Mouse (Mus musculus): ENCODE results near the gene Sec63. TPM values are rescaled to one million over a fixed set of nuclear protein-coding genes. Genes with fewer than 3 reads are reported as not detected.

The Sec63 gene
- polyA plus RNA-seq, 1 experiment from 2014 or later: 31.5 TPM

- Histone ChIP-seq H3K9me3 (replicated peaks) (no peaks in the 10 kb centered on the region), H3K4me2 (replicated peaks) (no peak overlapping the region), H3K4me1 (peaks cover 2% of the 10 kb centered on the region; the same call in 1 of the 2 replicates), H3K4me3 (no peak overlapping the region), H3K36me3 (no peaks in the 10 kb centered on the region), H3K27ac (no peak overlapping the region), H3K27me3 (no peaks in the 10 kb centered on the region), H3K9ac (no peak overlapping the region)
- peak; percentile 46; the same call in 1 of the 2 replicates for ATAC-seq (ENCODE audit: low FRiP score)
- WGBS: 81% methylated on average over 15 of the region's 15 CpGs
These were observed 111.1 kb downstream of the Sec63 start for GRCm38 (mm10) chr10:42872269-42873010.

- H3K9me3 ChIP-seq (replicated peaks): no peaks in the 10 kb centered on the region
- H3K27ac ChIP-seq: no peak overlapping the region
- no peaks in the 10 kb centered on the region for H3K36me3 ChIP-seq
- peaks cover 2% of the 10 kb centered on the region; the same call in 1 of the 2 replicates for H3K4me1 ChIP-seq
- no peak overlapping the region for H3K9ac ChIP-seq
- no peaks in the 10 kb centered on the region for H3K27me3 ChIP-seq
- 88% methylated on average over 7 of the region's 7 CpGs for WGBS
- no peak overlapping the region for H3K4me3 ChIP-seq
- no peak for ATAC-seq (ENCODE audit: low FRiP score)
- H3K4me2 ChIP-seq (replicated peaks): no peak overlapping the region
These were observed 111.8 kb downstream of the Sec63 start for GRCm38 (mm10) chr10:42873077-42873595.

- H3K36me3 ChIP-seq: no peaks in the 10 kb centered on the region
- WGBS: 75% methylated on average over 5 of the region's 5 CpGs
- no peak overlapping the region for H3K9ac ChIP-seq
- H3K27me3 ChIP-seq: no peaks in the 10 kb centered on the region
- no peak for ATAC-seq (ENCODE audit: low FRiP score)
- H3K4me3 ChIP-seq: no peak overlapping the region
- no peak overlapping the region for H3K4me2 ChIP-seq (replicated peaks)
- no peaks in the 10 kb centered on the region for H3K9me3 ChIP-seq (replicated peaks)
- no peak overlapping the region for H3K27ac ChIP-seq
- peaks cover 2% of the 10 kb centered on the region; the same call in 1 of the 2 replicates for H3K4me1 ChIP-seq
These were observed 114.9 kb downstream of the Sec63 start for GRCm38 (mm10) chr10:42876172-42876571.

- no peaks in the 10 kb centered on the region for H3K4me1 ChIP-seq
- H3K27ac ChIP-seq: no peak overlapping the region
- H3K4me3 ChIP-seq: no peak overlapping the region
- no peak for ATAC-seq (ENCODE audit: low FRiP score)
- H3K4me2 ChIP-seq (replicated peaks): no peak overlapping the region
- WGBS: 80% methylated on average over 5 of the region's 5 CpGs
- no peaks in the 10 kb centered on the region for H3K36me3 ChIP-seq
- H3K27me3 ChIP-seq: no peaks in the 10 kb centered on the region
- H3K9me3 ChIP-seq (replicated peaks): no peaks in the 10 kb centered on the region
- H3K9ac ChIP-seq: no peak overlapping the region
These were observed 118.0 kb downstream of the Sec63 start for GRCm38 (mm10) chr10:42879269-42879681.

- no peaks in the 10 kb centered on the region for H3K4me1 ChIP-seq
- H3K4me3 ChIP-seq: no peak overlapping the region
- H3K27ac ChIP-seq: no peak overlapping the region
- WGBS: 82% methylated on average over 5 of the region's 5 CpGs
- ATAC-seq (ENCODE audit: low FRiP score): no peak
- no peak overlapping the region for H3K9ac ChIP-seq
- H3K9me3 ChIP-seq (replicated peaks): no peaks in the 10 kb centered on the region
- no peaks in the 10 kb centered on the region for H3K36me3 ChIP-seq
- H3K4me2 ChIP-seq (replicated peaks): no peak overlapping the region
- 0 out of 2 replicates have a peak, but pooled peaks cover 2% of the 10 kb centered on the region for H3K27me3 ChIP-seq
These were observed 118.4 kb downstream of the Sec63 start for GRCm38 (mm10) chr10:42879682-42880081.

Other genes with a start within 250 kb of the Sec63 start
- gene Nr2e1, start 177.9 kb upstream of the Sec63 start, polyA plus RNA-seq (2016; fragmentation: Nextera tagmentation; extraction: Ambion mirVana): 1.1 and 2.1 TPM in 2 replicates
- 24.9 TPM in 2 replicates for gene Ostm1, start 177.7 kb upstream of the Sec63 start, polyA plus RNA-seq (2016; fragmentation: Nextera tagmentation; extraction: Ambion mirVana)
- gene Scml4, start 98.9 kb downstream of the Sec63 start, polyA plus RNA-seq (2016; fragmentation: Nextera tagmentation; extraction: Ambion mirVana): 4.0 and 4.3 TPM in 2 replicates

Measured in hindbrain, embryonic 12.5 days (tissue).